Mouse (Mus musculus): ENCODE results near the gene Slc38a8. TPM values are rescaled to one million over a fixed set of nuclear protein-coding genes. Genes with fewer than 3 reads are reported as not detected.

Slc38a8 gene
- polyA plus RNA-seq, 1 experiment from 2014 or later, result not detected

DNA sequence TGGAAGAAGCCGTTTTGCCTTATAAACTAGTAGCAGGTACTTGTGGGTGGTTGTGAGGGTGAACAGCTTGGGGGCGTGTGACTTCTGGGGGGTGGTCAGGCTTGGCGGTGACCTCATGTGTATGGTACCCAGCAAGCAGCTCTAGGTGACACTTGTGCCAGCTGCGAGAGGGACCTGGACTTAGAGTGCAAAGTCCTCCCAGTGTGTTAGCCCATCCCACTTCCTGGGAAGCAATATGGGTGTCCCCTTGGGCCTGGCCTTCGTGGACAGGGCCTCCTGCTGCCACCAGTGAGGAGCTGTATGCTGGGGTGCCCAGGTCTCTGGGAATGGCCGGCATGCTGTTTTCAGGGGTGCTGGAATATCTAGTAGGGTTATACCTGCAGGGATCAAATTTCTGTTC is 62.6 kb downstream of the Slc38a8 start:
- Histone ChIP-seq H3K27ac (ENCODE audit: low read length) (peak overlapping the region; percentile 65), H3K27me3 (ENCODE audit: control insufficient read depth, insufficient read depth, low read length) (no peaks in the 10 kb centered on the region), H3K4me1 (ENCODE audit: control insufficient read depth, insufficient read depth, low read length) (peaks cover 19% of the 10 kb centered on the region), H3K4me3 (replicated peaks; ENCODE audit: low read length) (peak overlapping the region; percentile 42), H3K9me3 (replicated peaks; ENCODE audit: control insufficient read depth, low read length) (no peaks in the 10 kb centered on the region), H3K9ac (ENCODE audit: low read length) (peak overlapping the region; percentile 46; the same call in 1 of the 2 replicates), H3K4me2 (ENCODE audit: low read depth, low read length) (peak overlapping the region; percentile 49), H3K36me3 (ENCODE audit: control insufficient read depth, insufficient read depth, low read length) (no peaks in the 10 kb centered on the region)
- no peak; the same call in 1 of the 2 replicates for ATAC-seq (ENCODE audit: insufficient read depth, low FRiP score)
- 71% methylated on average over 6 of the region's 6 CpGs for WGBS

- Histone ChIP-seq H3K27me3 (ENCODE audit: control insufficient read depth, insufficient read depth, low read length) (no peaks in the 10 kb centered on the region), H3K4me2 (ENCODE audit: low read depth, low read length) (peak overlapping the region; percentile 49), H3K9me3 (replicated peaks; ENCODE audit: control insufficient read depth, low read length) (no peaks in the 10 kb centered on the region), H3K27ac (ENCODE audit: low read length) (peak overlapping the region; percentile 84), H3K9ac (ENCODE audit: low read length) (peak overlapping the region; percentile 61), H3K36me3 (ENCODE audit: control insufficient read depth, insufficient read depth, low read length) (no peaks in the 10 kb centered on the region), H3K4me1 (ENCODE audit: control insufficient read depth, insufficient read depth, low read length) (peaks cover 19% of the 10 kb centered on the region), H3K4me3 (replicated peaks; ENCODE audit: low read length) (peak overlapping the region; percentile 42)
- no peak for ATAC-seq (ENCODE audit: insufficient read depth, low FRiP score)
- WGBS, result 65% methylated on average over 11 of the region's 11 CpGs
These were observed 64.0 kb downstream of the Slc38a8 start for GRCm38 (mm10) chr8:119437506-119437905.

- Histone ChIP-seq H3K9me3 (replicated peaks; ENCODE audit: control insufficient read depth, low read length) (no peaks in the 10 kb centered on the region), H3K27ac (ENCODE audit: low read length) (peak overlapping the region; percentile 84), H3K4me2 (ENCODE audit: low read depth, low read length) (peak overlapping the region; percentile 49), H3K4me1 (ENCODE audit: control insufficient read depth, insufficient read depth, low read length) (peaks cover 19% of the 10 kb centered on the region), H3K27me3 (ENCODE audit: control insufficient read depth, insufficient read depth, low read length) (no peaks in the 10 kb centered on the region), H3K4me3 (replicated peaks; ENCODE audit: low read length) (peak overlapping the region; percentile 42), H3K9ac (ENCODE audit: low read length) (peak overlapping the region; percentile 61), H3K36me3 (ENCODE audit: control insufficient read depth, insufficient read depth, low read length) (no peaks in the 10 kb centered on the region)
- 16% methylated on average over 9 of the region's 9 CpGs for WGBS
- peak; percentile 67 for ATAC-seq (ENCODE audit: insufficient read depth, low FRiP score)
These were observed 64.6 kb downstream of the Slc38a8 start for GRCm38 (mm10) chr8:119436933-119437332.

DNA sequence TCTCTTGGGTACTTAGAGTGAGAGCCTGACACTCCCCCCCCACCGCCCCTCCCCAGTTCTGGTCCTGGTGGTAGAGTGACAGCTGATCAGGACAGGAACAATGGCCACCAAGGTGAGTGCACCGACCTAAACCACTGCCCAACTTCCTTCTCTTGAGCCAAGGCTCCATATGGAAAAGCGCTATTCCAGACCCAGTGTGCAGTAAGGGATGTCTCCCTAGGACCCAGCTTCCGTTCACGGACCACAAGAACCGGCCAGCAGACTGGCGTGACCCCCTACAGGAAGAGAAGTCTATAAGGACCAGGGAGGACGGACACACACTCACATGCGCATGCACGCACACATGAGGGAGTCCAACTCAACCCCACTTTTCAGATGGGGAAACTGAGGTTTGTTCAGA is 65.2 kb downstream of the Slc38a8 start:
- Histone ChIP-seq H3K36me3 (ENCODE audit: control insufficient read depth, insufficient read depth, low read length) (no peaks in the 10 kb centered on the region), H3K27ac (ENCODE audit: low read length) (no peak overlapping the region), H3K4me1 (ENCODE audit: control insufficient read depth, insufficient read depth, low read length) (peaks cover 19% of the 10 kb centered on the region), H3K4me3 (replicated peaks; ENCODE audit: low read length) (no peak overlapping the region), H3K9ac (ENCODE audit: low read length) (no peak overlapping the region), H3K27me3 (ENCODE audit: control insufficient read depth, insufficient read depth, low read length) (no peaks in the 10 kb centered on the region), H3K4me2 (ENCODE audit: low read depth, low read length) (peak overlapping the region; percentile 49; the same call in 1 of the 2 replicates), H3K9me3 (replicated peaks; ENCODE audit: control insufficient read depth, low read length) (no peaks in the 10 kb centered on the region)
- no peak for ATAC-seq (ENCODE audit: insufficient read depth, low FRiP score)
- WGBS, result 79% methylated on average over 10 of the region's 10 CpGs

DNA sequence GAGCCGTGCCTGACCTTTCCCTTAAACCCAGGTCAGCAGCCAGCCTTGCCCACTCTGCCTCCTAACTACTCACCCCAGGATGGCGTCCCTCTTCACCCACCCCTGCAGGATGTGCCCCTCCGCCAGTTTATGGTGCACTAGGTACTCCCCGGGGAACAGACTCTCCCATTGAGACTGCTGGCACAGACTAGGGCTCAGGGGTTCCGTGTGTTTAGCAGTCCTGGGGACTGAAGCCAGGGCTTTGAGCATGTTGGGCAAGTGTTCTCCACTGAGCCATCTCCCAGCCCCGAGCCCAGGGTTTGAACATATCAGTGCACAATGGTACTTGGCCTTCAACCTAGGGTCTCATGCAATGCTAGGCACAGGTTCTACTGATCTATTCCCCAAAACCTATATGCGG is 66.0 kb downstream of the Slc38a8 start:
- no peak for ATAC-seq (ENCODE audit: insufficient read depth, low FRiP score)
- Histone ChIP-seq H3K27ac (ENCODE audit: low read length) (no peak overlapping the region), H3K9ac (ENCODE audit: low read length) (no peak overlapping the region), H3K4me3 (replicated peaks; ENCODE audit: low read length) (no peak overlapping the region), H3K27me3 (ENCODE audit: control insufficient read depth, insufficient read depth, low read length) (no peaks in the 10 kb centered on the region), H3K4me2 (ENCODE audit: low read depth, low read length) (no peak overlapping the region), H3K36me3 (ENCODE audit: control insufficient read depth, insufficient read depth, low read length) (no peaks in the 10 kb centered on the region), H3K9me3 (replicated peaks; ENCODE audit: control insufficient read depth, low read length) (no peaks in the 10 kb centered on the region), H3K4me1 (ENCODE audit: control insufficient read depth, insufficient read depth, low read length) (peaks cover 12% of the 10 kb centered on the region)
- WGBS, result 82% methylated on average over 7 of the region's 7 CpGs

DNA sequence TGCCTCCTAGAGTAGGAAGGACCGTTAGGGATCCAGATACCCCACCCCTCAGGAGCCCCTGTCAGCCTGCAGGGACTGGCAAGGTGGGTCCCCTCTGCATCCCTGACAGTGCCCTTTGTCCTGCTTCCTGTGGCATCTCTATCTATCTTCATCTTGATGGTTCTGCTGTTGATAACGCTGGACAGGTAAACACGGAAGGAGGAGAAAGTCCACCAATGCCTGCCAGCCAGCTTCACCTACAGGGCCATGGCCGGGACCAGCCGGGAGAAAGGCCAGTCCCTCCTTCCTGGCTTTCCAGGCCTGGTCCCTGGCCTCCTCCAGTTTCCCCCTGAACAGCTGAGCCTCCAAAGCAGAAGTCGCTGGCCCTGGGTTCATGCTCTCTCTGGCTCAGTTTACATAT is 66.9 kb downstream of the Slc38a8 start:
- no peak overlapping the region for H3K9ac ChIP-seq (ENCODE audit: low read length)
- ATAC-seq (ENCODE audit: insufficient read depth, low FRiP score), result no peak
- whole genome bisulfite sequencing, result 66% methylated on average over 6 of the region's 6 CpGs
- H3K36me3 ChIP-seq (ENCODE audit: control insufficient read depth, insufficient read depth, low read length), result no peaks in the 10 kb centered on the region
- H3K27me3 ChIP-seq (ENCODE audit: control insufficient read depth, insufficient read depth, low read length), result no peaks in the 10 kb centered on the region
- no peak overlapping the region for H3K4me3 ChIP-seq (replicated peaks; ENCODE audit: low read length)
- H3K9me3 ChIP-seq (replicated peaks; ENCODE audit: control insufficient read depth, low read length), result no peaks in the 10 kb centered on the region
- H3K27ac ChIP-seq (ENCODE audit: low read length), result no peak overlapping the region
- no peak overlapping the region for H3K4me2 ChIP-seq (ENCODE audit: low read depth, low read length)
- peaks cover 10% of the 10 kb centered on the region for H3K4me1 ChIP-seq (ENCODE audit: control insufficient read depth, insufficient read depth, low read length)

DNA sequence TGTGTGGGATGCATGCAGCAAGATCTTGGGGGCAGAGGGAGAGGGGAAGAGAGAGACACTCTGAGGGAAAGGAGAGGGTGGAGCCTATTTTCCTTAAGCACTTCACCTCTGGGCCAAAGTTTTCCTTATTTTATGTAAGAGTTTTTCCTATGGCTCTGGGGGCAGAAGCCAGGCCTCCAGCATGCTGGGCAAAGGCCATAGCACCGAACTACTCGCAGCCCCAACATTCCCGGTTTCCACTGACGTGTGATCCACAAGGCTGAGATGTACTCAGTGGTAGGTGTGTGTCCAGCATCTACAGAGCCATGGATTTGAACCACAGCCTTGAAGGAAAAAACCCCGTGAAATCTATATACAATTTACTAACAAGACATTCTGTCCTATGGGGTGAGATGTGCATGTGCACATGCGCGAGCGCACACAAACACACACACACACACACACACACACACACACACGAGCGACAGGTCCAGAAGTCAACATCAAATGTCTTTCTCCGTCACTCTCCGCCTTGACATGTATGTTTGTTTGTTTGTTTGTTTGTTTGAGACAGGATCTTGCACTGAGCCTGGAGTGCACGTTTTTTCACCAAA is 67.8 kb downstream of the Slc38a8 start, which contains the start of gene Osgin1:
Gene Osgin1, plus strand, starts transcription at position 543 of the 593 bp plus-strand sequence.
- H3K36me3 ChIP-seq (ENCODE audit: control insufficient read depth, insufficient read depth, low read length), result no peaks in the 10 kb centered on the region
- H3K4me2 ChIP-seq (ENCODE audit: low read depth, low read length), result no peak within 1 kb of the TSS
- peaks cover 16% of the 10 kb centered on the region for H3K4me1 ChIP-seq (ENCODE audit: control insufficient read depth, insufficient read depth, low read length)
- no peak within 1 kb of the TSS for H3K27ac ChIP-seq (ENCODE audit: low read length)
- ATAC-seq (ENCODE audit: insufficient read depth, low FRiP score), result no peak
- H3K9ac ChIP-seq (ENCODE audit: low read length), result no peak within 1 kb of the TSS
- H3K27me3 ChIP-seq (ENCODE audit: control insufficient read depth, insufficient read depth, low read length), result no peaks in the 10 kb centered on the region
- H3K4me3 ChIP-seq (replicated peaks; ENCODE audit: low read length), result no peak within 1 kb of the TSS
- H3K9me3 ChIP-seq (replicated peaks; ENCODE audit: control insufficient read depth, low read length), result no peaks in the 10 kb centered on the region
- 87% methylated on average over 13 of the region's 13 CpGs for WGBS

GRCm38 (mm10) chr8:119432372-119432771 is 69.1 kb downstream of the Slc38a8 start:
- no peaks in the 10 kb centered on the region for H3K27me3 ChIP-seq (ENCODE audit: control insufficient read depth, insufficient read depth, low read length)
- no peaks in the 10 kb centered on the region for H3K9me3 ChIP-seq (replicated peaks; ENCODE audit: control insufficient read depth, low read length)
- no peak for ATAC-seq (ENCODE audit: insufficient read depth, low FRiP score)
- H3K4me3 ChIP-seq (replicated peaks; ENCODE audit: low read length), result no peak overlapping the region
- H3K4me2 ChIP-seq (ENCODE audit: low read depth, low read length), result no peak overlapping the region
- H3K27ac ChIP-seq (ENCODE audit: low read length), result no peak overlapping the region
- WGBS, result 37% methylated on average over 3 of the region's 3 CpGs
- H3K36me3 ChIP-seq (ENCODE audit: control insufficient read depth, insufficient read depth, low read length), result no peaks in the 10 kb centered on the region
- peaks cover 16% of the 10 kb centered on the region for H3K4me1 ChIP-seq (ENCODE audit: control insufficient read depth, insufficient read depth, low read length)
- no peak overlapping the region for H3K9ac ChIP-seq (ENCODE audit: low read length)

GRCm38 (mm10) chr8:119430690-119431089 is 70.8 kb downstream of the Slc38a8 start:
- Histone ChIP-seq H3K27me3 (ENCODE audit: control insufficient read depth, insufficient read depth, low read length) (no peaks in the 10 kb centered on the region), H3K9ac (ENCODE audit: low read length) (no peak overlapping the region), H3K4me1 (ENCODE audit: control insufficient read depth, insufficient read depth, low read length) (peaks cover 9% of the 10 kb centered on the region; the same call in 1 of the 2 replicates), H3K36me3 (ENCODE audit: control insufficient read depth, insufficient read depth, low read length) (no peaks in the 10 kb centered on the region), H3K9me3 (replicated peaks; ENCODE audit: control insufficient read depth, low read length) (no peaks in the 10 kb centered on the region), H3K4me2 (ENCODE audit: low read depth, low read length) (no peak overlapping the region), H3K27ac (ENCODE audit: low read length) (no peak overlapping the region), H3K4me3 (replicated peaks; ENCODE audit: low read length) (no peak overlapping the region)
- WGBS, result 85% methylated on average over 7 of the region's 7 CpGs
- ATAC-seq (ENCODE audit: insufficient read depth, low FRiP score), result no peak

Data from stomach, embryonic 16.5 days (tissue).